Mouse (Mus musculus): Measurements from ENCODE around the gene Gprin1. TPM values are rescaled to one million over a fixed set of nuclear protein-coding genes. Genes with fewer than 3 reads are reported as not detected.

Gprin1 gene
- 0.02 and 0.05 TPM in 2 replicates for polyA plus RNA-seq (2015; fragmentation: Nextera tagmentation; extraction: Ambion mirVana)

- H3K27ac ChIP-seq, result no peak within 1 kb of the TSS
- peak within 1 kb of the TSS; percentile 67 for H3K4me2 ChIP-seq
- H3K9me3 ChIP-seq (replicated peaks), result no peaks in the 10 kb centered on the region
- DNase-seq (no peak), ATAC-seq (ENCODE audit: low read depth) (no peak)
- peak within 1 kb of the TSS; percentile 56 for H3K4me3 ChIP-seq (replicated peaks)
- peaks cover 82% of the 10 kb centered on the region for H3K27me3 ChIP-seq
- no peak within 1 kb of the TSS for H3K9ac ChIP-seq
- WGBS (ENCODE audit: insufficient replicate concordance), result 3% methylated on average over 28 of the region's 29 CpGs
- peaks cover 9% of the 10 kb centered on the region for H3K4me1 ChIP-seq (replicated peaks)
- no peaks in the 10 kb centered on the region for H3K36me3 ChIP-seq
Observed at GRCm38 (mm10) chr13:54749864-54750411, at the start of gene Gprin1. Gene Gprin1 (minus strand): TSS chr13:54749874.

GRCm38 (mm10) chr13:54798740-54799139 lies 49.1 kb upstream of the Gprin1 start:
- Histone ChIP-seq H3K27me3 (no peaks in the 10 kb centered on the region), H3K9me3 (replicated peaks) (no peaks in the 10 kb centered on the region), H3K4me1 (replicated peaks) (no peaks in the 10 kb centered on the region), H3K9ac (no peak overlapping the region), H3K36me3 (no peaks in the 10 kb centered on the region), H3K27ac (no peak overlapping the region), H3K4me2 (no peak overlapping the region), H3K4me3 (replicated peaks) (no peak overlapping the region)
- WGBS (ENCODE audit: insufficient replicate concordance), result 50% methylated on average over 10 of the region's 10 CpGs
- ATAC-seq (ENCODE audit: low read depth) (no peak), DNase-seq (no peak)

GRCm38 (mm10) chr13:54797861-54798643 lies 48.4 kb upstream of the Gprin1 start:
- Histone ChIP-seq H3K27me3 (no peaks in the 10 kb centered on the region), H3K4me1 (replicated peaks) (no peaks in the 10 kb centered on the region), H3K4me3 (replicated peaks) (no peak overlapping the region), H3K27ac (no peak overlapping the region), H3K4me2 (no peak overlapping the region), H3K9ac (no peak overlapping the region), H3K36me3 (no peaks in the 10 kb centered on the region), H3K9me3 (replicated peaks) (no peaks in the 10 kb centered on the region)
- WGBS (ENCODE audit: insufficient replicate concordance), result 63% methylated on average over 16 of the region's 16 CpGs
- DNase-seq (no peak), ATAC-seq (ENCODE audit: low read depth) (no peak)

GRCm38 (mm10) chr13:54797356-54797755 lies 47.7 kb upstream of the Gprin1 start:
- Histone ChIP-seq H3K9me3 (replicated peaks) (no peaks in the 10 kb centered on the region), H3K27ac (no peak overlapping the region), H3K4me3 (replicated peaks) (no peak overlapping the region), H3K36me3 (no peaks in the 10 kb centered on the region), H3K9ac (no peak overlapping the region), H3K4me1 (replicated peaks) (no peaks in the 10 kb centered on the region), H3K4me2 (no peak overlapping the region), H3K27me3 (peaks cover 6% of the 10 kb centered on the region; the same call in 1 of the 2 replicates)
- 43% methylated on average over 4 of the region's 4 CpGs for WGBS (ENCODE audit: insufficient replicate concordance)
- no peak for ATAC-seq (ENCODE audit: low read depth)
- DNase-seq, result no peak

- Histone ChIP-seq H3K27ac (no peak overlapping the region), H3K9ac (no peak overlapping the region), H3K4me2 (no peak overlapping the region), H3K36me3 (no peaks in the 10 kb centered on the region), H3K27me3 (peaks cover 29% of the 10 kb centered on the region), H3K4me3 (replicated peaks) (no peak overlapping the region), H3K4me1 (replicated peaks) (peaks cover 7% of the 10 kb centered on the region), H3K9me3 (replicated peaks) (no peaks in the 10 kb centered on the region)
- no peak for DNase-seq
- 43% methylated on average over 5 of the region's 5 CpGs for WGBS (ENCODE audit: insufficient replicate concordance)
- ATAC-seq (ENCODE audit: low read depth), result no peak
Observed at GRCm38 (mm10) chr13:54794843-54795242, 45.2 kb upstream of the Gprin1 start.

- H3K4me2 ChIP-seq, result no peak overlapping the region
- peaks cover 36% of the 10 kb centered on the region for H3K27me3 ChIP-seq
- ATAC-seq (ENCODE audit: low read depth), result no peak
- peaks cover 14% of the 10 kb centered on the region for H3K4me1 ChIP-seq (replicated peaks)
- no peak overlapping the region for H3K4me3 ChIP-seq (replicated peaks)
- no peaks in the 10 kb centered on the region; the same call in 1 of the 2 replicates for H3K9me3 ChIP-seq (replicated peaks)
- DNase-seq, result no peak
- WGBS (ENCODE audit: insufficient replicate concordance), result 69% methylated on average over 16 of the region's 16 CpGs
- no peak overlapping the region for H3K27ac ChIP-seq
- H3K36me3 ChIP-seq, result no peaks in the 10 kb centered on the region
- H3K9ac ChIP-seq, result no peak overlapping the region
Observed at GRCm38 (mm10) chr13:54794002-54794577, 44.4 kb upstream of the Gprin1 start.

GRCm38 (mm10) chr13:54792259-54793230 lies 42.9 kb upstream of the Gprin1 start:
- no peak overlapping the region for H3K4me3 ChIP-seq (replicated peaks)
- H3K9me3 ChIP-seq (replicated peaks), result no peaks in the 10 kb centered on the region; the same call in 1 of the 2 replicates
- peaks cover 44% of the 10 kb centered on the region for H3K27me3 ChIP-seq
- H3K27ac ChIP-seq, result no peak overlapping the region
- H3K9ac ChIP-seq, result no peak overlapping the region
- peaks cover 18% of the 10 kb centered on the region for H3K4me1 ChIP-seq (replicated peaks)
- no peak overlapping the region for H3K4me2 ChIP-seq
- no peaks in the 10 kb centered on the region for H3K36me3 ChIP-seq
- ATAC-seq (ENCODE audit: low read depth) (no peak), DNase-seq (no peak)
- 17% methylated on average over 21 of the region's 21 CpGs for WGBS (ENCODE audit: insufficient replicate concordance)

GRCm38 (mm10) chr13:54789561-54790397 lies 40.1 kb upstream of the Gprin1 start:
- Histone ChIP-seq H3K27ac (no peak overlapping the region), H3K4me1 (replicated peaks) (peaks cover 18% of the 10 kb centered on the region), H3K9ac (peak overlapping the region; percentile 26; the same call in 1 of the 2 replicates), H3K4me3 (replicated peaks) (peak overlapping the region; percentile 56), H3K4me2 (peak overlapping the region; percentile 76), H3K36me3 (no peaks in the 10 kb centered on the region), H3K9me3 (replicated peaks) (no peaks in the 10 kb centered on the region; the same call in 1 of the 2 replicates), H3K27me3 (peaks cover 47% of the 10 kb centered on the region)
- ATAC-seq (ENCODE audit: low read depth) (0 out of 2 replicates have a peak, but pooled peaks have one; percentile 19), DNase-seq (no peak)
- 2% methylated on average over 38 of the region's 38 CpGs for WGBS (ENCODE audit: insufficient replicate concordance)

- WGBS (ENCODE audit: insufficient replicate concordance), result 2% methylated on average over 49 of the region's 49 CpGs
Observed at GRCm38 (mm10) chr13:54788740-54789560, 39.3 kb upstream of the Gprin1 start, which contains the start of gene Tspan17. Gene Tspan17 (plus strand): TSS chr13:54789377.

More at GRCm38 (mm10) chr13:54788740-54789560, 39.3 kb upstream of the Gprin1 start, which contains the start of gene Tspan17:
- no peak within 1 kb of the TSS for H3K27ac ChIP-seq
- peak; percentile 82 for ATAC-seq (ENCODE audit: low read depth)
- peaks cover 18% of the 10 kb centered on the region for H3K4me1 ChIP-seq (replicated peaks)
- DNase-seq, result peak; percentile 85
- H3K4me2 ChIP-seq, result peak within 1 kb of the TSS; percentile 76
- no peaks in the 10 kb centered on the region; the same call in 1 of the 2 replicates for H3K9me3 ChIP-seq (replicated peaks)
- peak within 1 kb of the TSS; percentile 56 for H3K4me3 ChIP-seq (replicated peaks)
- peak within 1 kb of the TSS; percentile 26; the same call in 1 of the 2 replicates for H3K9ac ChIP-seq
- H3K36me3 ChIP-seq, result no peaks in the 10 kb centered on the region
- H3K27me3 ChIP-seq, result peaks cover 47% of the 10 kb centered on the region
